Mouse (Mus musculus) B cell, adult 67 days (primary cell): ENCODE data around the gene Mrln. TPM values are rescaled to one million over a fixed set of nuclear protein-coding genes. Genes with fewer than 3 reads are reported as not detected.

ENCODE experiments used
- total RNA-seq, 2 experiments: library from RNA; stranded (reverse); gene quantifications; 4 replicates each; pipeline ENCODE4 v1.2.4; 2023

Gene Mrln
- 1 to 10 TPM in 1 of 2 experiments, not detected in 1; 2.5 TPM for total RNA-seq

GRCm38 (mm10) chr10:70204505-70205399 lies at the start of gene Mrln:
Mrln (plus strand) TSS chr10:70204664.

GRCm38 (mm10) chr10:70244921-70245558 lies 40.6 kb downstream of the Mrln start, which contains the start of gene Slc16a9:
Slc16a9 (plus strand) TSS chr10:70245100.

Other genes starting within 250 kb of the Mrln start
- 10 to 100 TPM; 63.4 to 69.9 TPM for gene Ccdc6, start 107.5 kb upstream of the Mrln start, total RNA-seq
- under 1 TPM in 1 of 2 experiments, not detected in 1; 0.46 TPM for gene Slc16a9, start 40.4 kb downstream of the Mrln start, total RNA-seq
- not detected for gene Fam13c, start 235.8 kb downstream of the Mrln start, total RNA-seq